Mouse (Mus musculus) limb, embryonic 14.5 days (tissue): ENCODE data around the gene Hsf4. TPM values are rescaled to one million over a fixed set of nuclear protein-coding genes. Genes with fewer than 3 reads are reported as not detected.
A peak's percentile ranks its signal among the peaks of the same experiment; 100 is the strongest.

Experiments
- ATAC-seq: fragments of 200-750 bp; cut with Nextera tagmentation; 2 replicates; pipeline ENCODE4 v1.8.0; 2017; ENCODE audit warnings: low read depth, moderate number of reproducible peaks, moderate TSS enrichment; ENCODE audit not compliant: low FRiP score
- DNase-seq: peaks from one replicate; pipeline ENCODE4 v3.0.0-alpha.2; 2015; ENCODE audit warnings: low spot score
- H3K27ac ChIP-seq: fragments of 300-500 bp; sonication (generic); replicated peaks from 2 replicates; pipeline ENCODE4 v1.5.1; 2014; ENCODE audit warnings: low read depth, mild to moderate bottlenecking, low read length, moderate library complexity, mixed read lengths
- H3K27me3 ChIP-seq: fragments of 300-500 bp; sonication (generic); 2 replicates; pipeline ENCODE4 v1.6.1; 2014; ENCODE audit warnings: low read length, mixed read lengths; ENCODE audit not compliant: control insufficient read depth, insufficient read depth
- H3K36me3 ChIP-seq: fragments of 300-500 bp; sonication (generic); 2 replicates; pipeline ENCODE4 v1.6.1; 2014; ENCODE audit warnings: mild to moderate bottlenecking, low read length, moderate library complexity, mixed read lengths; ENCODE audit not compliant: control insufficient read depth, insufficient read depth
- H3K4me1 ChIP-seq: fragments of 300-500 bp; sonication (generic); 2 replicates; pipeline ENCODE4 v1.6.1; 2014; ENCODE audit warnings: antibody characterized with exemption, low read length, mixed read lengths; ENCODE audit not compliant: control insufficient read depth, insufficient read depth
- H3K4me2 ChIP-seq: fragments of 300-500 bp; sonication (generic); replicated peaks from 2 replicates; pipeline ENCODE4 v1.6.1; 2014; ENCODE audit warnings: low read depth, mild to moderate bottlenecking, low read length, moderate library complexity; ENCODE audit not compliant: severe bottlenecking
- H3K4me3 ChIP-seq: fragments of 300-500 bp; sonication (generic); replicated peaks from 2 replicates; pipeline ENCODE4 v1.5.1; 2014; ENCODE audit warnings: low read length
- H3K9ac ChIP-seq: fragments of 300-500 bp; sonication (generic); 2 replicates; pipeline ENCODE4 v1.6.1; 2014; ENCODE audit warnings: mild to moderate bottlenecking, low read depth, low read length, moderate library complexity; ENCODE audit not compliant: severe bottlenecking
- H3K9me3 ChIP-seq: fragments of 300-500 bp; sonication (generic); 2 replicates; pipeline ENCODE4 v1.6.1; 2016; ENCODE audit warnings: low read length; ENCODE audit not compliant: control insufficient read depth
- POLR2A ChIP-seq: fragments of 200-500 bp; IDR thresholded peaks from 2 replicates; pipeline ENCODE4 v1.8.0; 2012; ENCODE audit warnings: inconsistent platforms, mild to moderate bottlenecking, moderate library complexity, borderline replicate concordance; ENCODE audit not compliant: insufficient read depth, insufficient read length; ENCODE audit errors: extremely low read depth
- WGBS: fragments of 180-500 bp; shearing (Covaris S2); extraction: QIAGEN DNeasy Blood & Tissue Kit; methylation state at CpG from one replicate; pipeline ENCODE4 v1.1.7; 2014; 5-methylcytosine and 5-hydroxymethylcytosine counted together
- polyA plus RNA-seq, 2 experiments: library from polyadenylated mRNA; depleted of rRNA in 1 of 2; stranded (reverse) in 1 of 2; unstranded in 1 of 2; fragments of >200 nt; fragmentation: Nextera tagmentation in 1 of 2; extraction: Ambion mirVana in 1 of 2; gene quantifications; 2 replicates each; pipeline versions ENCODE4 v1.2.1 to v1.2.3; 2012 to 2014

Hsf4 gene
- polyA plus RNA-seq, 2 experiments: 0.14 to 0.62 TPM

- TF ChIP-seq POLR2A: no peak
- H3K9me3 ChIP-seq: no peaks in the 10 kb centered on the region
- no peak overlapping the region for H3K4me2 ChIP-seq
- no peak overlapping the region; the same call in 1 of the 2 replicates for H3K9ac ChIP-seq
- peaks cover 24% of the 10 kb centered on the region for H3K4me1 ChIP-seq
- no peaks in the 10 kb centered on the region for H3K36me3 ChIP-seq
- H3K27me3 ChIP-seq: peaks cover 94% of the 10 kb centered on the region
- DNase-seq (no peak), ATAC-seq (no peak)
- H3K4me3 ChIP-seq: 0 out of 2 replicates have a peak overlapping the region, but pooled peaks have one; percentile 0
- under 1% methylated on average over 11 of the region's 11 CpGs for WGBS
- no peak overlapping the region for H3K27ac ChIP-seq
Measured at GRCm38 (mm10) chr8:105270916-105271186, 1.2 kb downstream of the Hsf4 start.

DNA sequence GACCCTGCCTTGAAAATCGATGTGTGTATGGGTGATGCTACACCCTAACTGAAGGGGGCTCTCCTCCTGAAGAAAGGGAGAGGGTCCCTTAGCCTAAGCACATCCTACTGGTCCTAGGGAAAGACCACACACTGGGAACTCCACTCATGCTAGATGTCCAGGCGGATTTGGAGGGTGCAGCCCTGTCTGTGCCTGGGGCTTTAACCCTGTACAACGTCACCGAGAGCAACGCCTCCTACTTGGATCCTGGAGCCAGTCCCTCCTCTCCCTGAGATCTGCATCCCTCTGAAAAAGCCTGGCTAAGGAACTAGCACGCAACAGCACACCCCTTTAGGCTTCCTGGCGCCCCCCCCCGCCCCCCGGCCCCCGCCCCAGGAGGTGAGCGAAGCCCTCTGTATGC is 5.8 kb downstream of the Hsf4 start:
- TF ChIP-seq POLR2A: no peak
- Histone ChIP-seq H3K36me3 (no peaks in the 10 kb centered on the region), H3K27ac (no peak overlapping the region), H3K4me1 (peaks cover 17% of the 10 kb centered on the region), H3K9ac (no peak overlapping the region), H3K4me2 (peak overlapping the region; percentile 76; the same call in 1 of the 2 replicates), H3K4me3 (peak overlapping the region; percentile 41; the same call in 1 of the 2 replicates), H3K27me3 (peaks cover 80% of the 10 kb centered on the region), H3K9me3 (no peaks in the 10 kb centered on the region)
- DNase-seq (no peak), ATAC-seq (no peak)
- 12% methylated on average over 11 of the region's 11 CpGs for WGBS

- no peak for DNase-seq
- H3K36me3 ChIP-seq: no peaks in the 10 kb centered on the region
- peak within 1 kb of the TSS; percentile 76 for H3K4me2 ChIP-seq
- H3K27me3 ChIP-seq: peaks cover 75% of the 10 kb centered on the region
- peak within 1 kb of the TSS; percentile 50 for H3K9ac ChIP-seq
- peak within 1 kb of the TSS; percentile 41 for H3K4me3 ChIP-seq
- WGBS: 2% methylated on average over 10 of the region's 10 CpGs
- peaks cover 13% of the 10 kb centered on the region; the same call in 1 of the 2 replicates for H3K4me1 ChIP-seq
- H3K27ac ChIP-seq: no peak within 1 kb of the TSS
- no peaks in the 10 kb centered on the region for H3K9me3 ChIP-seq
- ATAC-seq: no peak
- TF ChIP-seq POLR2A: no peak
Measured at GRCm38 (mm10) chr8:105275840-105276239, 6.2 kb downstream of the Hsf4 start, which contains the start of gene Nol3. Gene Nol3, plus strand, starts transcription at chr8:105276140.

- ATAC-seq (peak; percentile 62), DNase-seq (peak; percentile 69)
- Histone ChIP-seq H3K9ac (peak overlapping the region; percentile 50), H3K36me3 (peaks cover 2% of the 10 kb centered on the region; the same call in 1 of the 2 replicates), H3K4me3 (peak overlapping the region; percentile 41), H3K27me3 (peaks cover 69% of the 10 kb centered on the region), H3K9me3 (no peaks in the 10 kb centered on the region), H3K4me2 (peak overlapping the region; percentile 76), H3K27ac (no peak overlapping the region), H3K4me1 (peaks cover 11% of the 10 kb centered on the region; the same call in 1 of the 2 replicates)
- 4% methylated on average over 24 of the region's 30 CpGs for WGBS
- TF ChIP-seq POLR2A: 0 out of 2 replicates have a peak, but pooled peaks have one; percentile 20
Measured at GRCm38 (mm10) chr8:105276292-105277120, 6.9 kb downstream of the Hsf4 start.

DNA sequence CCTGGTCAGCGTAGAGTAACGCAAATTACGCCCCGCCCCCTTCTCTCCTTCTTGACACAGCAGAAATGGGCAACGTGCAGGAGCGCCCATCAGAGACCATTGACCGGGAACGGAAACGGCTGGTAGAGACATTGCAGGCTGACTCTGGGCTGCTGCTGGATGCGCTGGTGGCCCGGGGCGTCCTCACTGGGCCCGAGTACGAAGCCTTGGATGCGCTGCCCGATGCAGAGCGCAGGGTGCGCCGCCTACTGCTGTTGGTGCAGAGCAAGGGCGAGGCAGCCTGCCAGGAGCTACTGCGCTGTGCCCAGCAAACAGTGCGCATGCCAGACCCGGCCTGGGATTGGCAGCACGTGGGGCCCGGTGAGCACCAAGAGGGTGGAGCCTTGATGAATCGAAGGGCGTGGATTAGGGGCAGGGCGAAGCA is 9.3 kb downstream of the Hsf4 start:
- peak; percentile 50 for DNase-seq

More for the DNA sequence above, 9.3 kb downstream of the Hsf4 start:
- Histone ChIP-seq H3K4me2 (peak overlapping the region; percentile 42), H3K27me3 (peaks cover 47% of the 10 kb centered on the region), H3K4me1 (peaks cover 11% of the 10 kb centered on the region; the same call in 1 of the 2 replicates), H3K4me3 (peak overlapping the region; percentile 24), H3K9me3 (no peaks in the 10 kb centered on the region), H3K36me3 (peaks cover 9% of the 10 kb centered on the region), H3K27ac (no peak overlapping the region), H3K9ac (no peak overlapping the region)
- no peak for TF ChIP-seq POLR2A
- ATAC-seq: no peak
- 2% methylated on average over 26 of the region's 28 CpGs for WGBS
